Mouse (Mus musculus) thymus, postnatal 36 days (tissue): ENCODE results near the gene Olfr1045.
"Not testable (repeated sequence)": the region's sequence is repeated elsewhere in the genome, so short reads cannot be mapped to it uniquely, and the experiment has no call there.

Experiments used
- DNase-seq, 2 experiments: peaks; one replicate each; pipeline ENCODE4 v3.0.0; 2022; ENCODE audit warnings: mixed read lengths in 2 of 2

The Olfr1045 gene

DNA sequence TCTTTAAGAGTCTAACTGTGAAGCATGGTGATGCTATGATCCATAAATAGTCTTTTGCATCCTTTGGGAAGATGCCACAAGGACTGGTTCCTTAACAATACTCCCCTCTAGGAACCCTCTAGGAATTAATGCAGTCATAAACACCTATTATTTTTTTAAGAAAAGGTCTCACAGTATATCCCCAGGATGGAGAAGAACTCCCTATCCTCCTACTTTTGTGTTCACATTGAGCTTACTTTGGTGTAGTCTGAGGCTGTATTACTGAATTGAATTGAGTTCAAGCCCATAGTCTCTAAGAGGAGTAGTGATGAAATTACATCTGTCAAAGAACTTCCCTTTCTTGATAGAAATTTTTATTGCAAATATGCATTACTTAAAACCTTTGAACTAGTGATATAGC, at the start of gene Olfr1045:
Gene Olfr1045, minus strand, starts transcription at position 101 of the 400 bp plus-strand sequence.
- no peak for DNase-seq

GRCm38 (mm10) chr2:86240189-86240588, 37.4 kb upstream of the Olfr1045 start, which contains the start of gene Olfr1048:
Gene Olfr1048, minus strand, starts transcription at chr2:86240289.
- no peak for DNase-seq

DNA sequence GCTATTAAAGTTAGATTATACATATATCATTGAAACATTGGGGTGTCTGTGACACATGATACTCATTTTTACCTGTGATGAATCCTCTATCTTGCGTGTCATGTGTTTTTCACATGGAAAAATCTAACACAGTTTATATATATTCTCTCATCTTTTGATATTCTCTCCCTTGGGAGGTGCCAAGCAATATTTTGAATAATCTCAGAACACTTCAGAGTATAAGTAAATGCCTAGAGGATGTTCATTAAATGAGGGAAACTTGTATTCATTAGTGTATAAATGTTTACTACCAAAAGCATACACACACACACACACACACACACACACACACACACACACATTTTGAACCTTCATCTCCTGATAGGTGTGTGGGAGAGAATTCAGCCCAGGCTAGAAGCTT, 28.5 kb upstream of the Olfr1045 start, which contains the start of gene Olfr1047:
Gene Olfr1047, minus strand, starts transcription at position 101 of the 400 bp plus-strand sequence.
- no peak for DNase-seq

DNA sequence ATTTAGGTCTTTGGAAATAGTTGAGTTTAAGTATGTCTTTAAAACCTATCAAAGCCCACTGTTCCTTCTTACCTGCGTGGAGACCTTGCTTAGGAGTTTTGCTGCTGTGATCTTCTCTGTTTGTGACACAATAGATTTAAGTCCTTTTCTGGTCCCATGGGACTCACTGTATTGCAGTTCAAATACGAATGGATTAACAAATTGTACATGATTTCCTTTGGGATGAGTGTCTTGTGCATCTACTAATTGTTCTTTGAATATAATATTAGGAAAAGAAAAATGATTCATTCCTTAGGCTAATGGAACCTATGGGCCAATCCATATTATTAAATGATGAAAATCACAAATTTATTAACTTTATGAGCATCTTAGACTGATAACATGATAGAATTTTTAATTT, 16.4 kb upstream of the Olfr1045 start, which contains the start of gene Olfr1046:
Gene Olfr1046, minus strand, starts transcription at position 101 of the 400 bp plus-strand sequence.
- no peak for DNase-seq

GRCm38 (mm10) chr2:86195863-86196262, 6.9 kb downstream of the Olfr1045 start:
- no peak for DNase-seq

DNA sequence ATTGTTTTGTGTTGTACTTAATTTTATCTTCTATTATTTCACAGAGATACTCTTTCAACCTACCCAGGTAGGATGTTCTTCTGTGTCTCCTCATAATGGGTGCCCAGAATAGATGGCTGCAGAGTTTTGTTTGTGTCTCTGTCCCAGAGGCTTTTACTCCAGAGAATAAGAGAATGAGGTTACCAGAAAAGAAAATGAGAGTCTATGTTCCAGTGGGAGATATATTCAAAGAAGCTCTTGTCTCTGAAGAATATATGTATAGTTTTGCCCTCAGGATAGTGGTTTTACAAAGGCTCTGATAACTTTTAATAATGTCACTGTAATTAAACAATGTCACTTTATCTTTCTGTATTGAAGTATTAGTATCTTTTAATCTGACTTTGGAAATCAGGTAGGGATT, 17.2 kb downstream of the Olfr1045 start, which contains the start of gene Olfr52:
Gene Olfr52, minus strand, starts transcription at position 101 of the 400 bp plus-strand sequence.
- no peak for DNase-seq

- no peak for DNase-seq
These were observed 22.9 kb downstream of the Olfr1045 start for GRCm38 (mm10) chr2:86179950-86180349.

- no peak for DNase-seq
These were observed 25.1 kb downstream of the Olfr1045 start, which contains the start of gene Olfr1044 for GRCm38 (mm10) chr2:86177720-86178119. Gene Olfr1044, minus strand, starts transcription at chr2:86177820.

DNA sequence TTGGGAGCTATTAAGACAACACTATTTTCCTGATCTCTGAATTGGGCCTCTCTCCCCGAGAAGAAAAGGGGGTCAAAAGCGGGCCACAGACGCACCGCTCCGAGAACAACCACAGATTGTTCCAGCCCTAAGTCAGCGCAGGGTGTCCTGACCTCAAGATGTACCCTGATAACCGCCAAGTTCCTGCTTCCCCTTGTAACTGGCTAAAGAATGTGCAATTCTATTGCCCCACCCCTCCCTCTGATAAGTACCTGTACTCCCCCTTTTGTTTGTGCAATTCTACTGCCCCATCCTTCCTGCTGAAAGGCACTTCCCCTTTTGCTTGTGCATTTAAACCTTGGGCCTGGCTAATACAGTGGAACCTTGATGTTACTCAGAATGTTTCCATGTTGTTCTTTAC, 27.4 kb downstream of the Olfr1045 start:
- not testable (repeated sequence) for DNase-seq

GRCm38 (mm10) chr2:86167422-86167821, 35.4 kb downstream of the Olfr1045 start, which contains the start of gene Olfr1043:
Gene Olfr1043, minus strand, starts transcription at chr2:86167522.
- DNase-seq = no peak

DNA sequence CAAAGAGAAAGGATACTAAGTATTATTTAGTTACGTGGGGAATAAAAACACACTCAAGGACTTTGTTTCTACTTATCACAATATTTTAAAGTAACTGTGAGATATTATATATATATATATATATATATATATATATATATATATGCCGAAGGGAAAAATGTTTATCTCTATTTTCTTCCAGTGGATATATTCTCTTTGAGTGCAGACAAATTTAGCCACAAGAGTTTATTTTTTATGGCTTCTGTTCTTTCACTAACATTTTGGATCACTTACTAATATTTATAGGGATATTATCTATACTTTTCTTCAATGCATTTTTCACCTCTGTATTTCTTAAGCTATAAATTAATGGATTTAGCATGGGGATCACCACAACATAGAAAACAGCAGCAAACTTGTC, 41.1 kb downstream of the Olfr1045 start, which contains the start of gene Olfr1042:
Gene Olfr1042, minus strand, starts transcription at position 101 of the 400 bp plus-strand sequence.
- no peak for DNase-seq

DNA sequence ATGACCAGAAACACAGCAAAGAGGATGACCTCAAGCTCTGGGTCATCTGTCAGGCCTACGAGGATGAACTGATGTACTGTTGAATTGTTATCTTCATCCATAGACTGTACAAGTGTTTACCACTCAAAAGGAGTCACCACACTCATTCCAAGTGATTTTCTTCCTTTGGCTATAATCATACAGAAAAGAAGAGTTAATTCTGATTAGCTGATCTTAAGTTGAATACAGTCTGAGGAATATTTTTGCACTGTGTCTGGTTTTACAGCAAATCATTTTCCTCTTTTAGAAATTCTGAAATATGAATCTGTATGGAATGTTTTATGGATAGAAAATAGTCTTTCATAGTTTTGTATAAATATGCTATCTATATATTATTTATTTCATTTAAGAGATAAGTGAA, 56.2 kb downstream of the Olfr1045 start, which contains the start of gene Olfr1040:
Gene Olfr1040, minus strand, starts transcription at position 101 of the 400 bp plus-strand sequence.
- DNase-seq = no peak
